Mouse (Mus musculus) liver, embryonic 16.5 days (tissue): ENCODE data around the gene Izumo1. TPM values are rescaled to one million over a fixed set of nuclear protein-coding genes. Genes with fewer than 3 reads are reported as not detected.
A peak's percentile ranks its signal among the peaks of the same experiment; 100 is the strongest.

Experiments used
- ATAC-seq: fragments of 200-750 bp; cut with Nextera tagmentation; 2 replicates; pipeline ENCODE4 v1.8.0; 2017; ENCODE audit warnings: low read depth, mild to moderate bottlenecking, moderate number of reproducible peaks, moderate library complexity
- H3K27ac ChIP-seq: fragments of 300-500 bp; sonication (generic); 2 replicates; pipeline ENCODE4 v1.5.1; 2014; ENCODE audit warnings: mild to moderate bottlenecking, low read length
- H3K27me3 ChIP-seq: fragments of 300-500 bp; sonication (generic); 2 replicates; pipeline ENCODE4 v1.6.1; 2014; ENCODE audit warnings: low read depth, low read length, mixed read lengths; ENCODE audit not compliant: control insufficient read depth, insufficient read depth
- H3K36me3 ChIP-seq: fragments of 300-500 bp; sonication (generic); 2 replicates; pipeline ENCODE4 v1.6.1; 2014; ENCODE audit warnings: mild to moderate bottlenecking; ENCODE audit not compliant: control insufficient read depth, insufficient read depth
- H3K4me1 ChIP-seq: fragments of 300-500 bp; sonication (generic); 2 replicates; pipeline ENCODE4 v1.6.1; 2014; ENCODE audit warnings: low read depth, low read length, mixed read lengths; ENCODE audit not compliant: control insufficient read depth
- H3K4me2 ChIP-seq: fragments of 300-500 bp; sonication (generic); 2 replicates; pipeline ENCODE4 v1.6.1; 2014; ENCODE audit warnings: low read depth, low read length, mixed read lengths
- H3K4me3 ChIP-seq: fragments of 300-500 bp; sonication (generic); 2 replicates; pipeline ENCODE4 v1.5.1; 2014; ENCODE audit warnings: low read depth, mild to moderate bottlenecking, low read length
- H3K9ac ChIP-seq: fragments of 300-500 bp; sonication (generic); 2 replicates; pipeline ENCODE4 v1.6.1; 2014; ENCODE audit warnings: low read depth, low read length
- H3K9me3 ChIP-seq: fragments of 300-500 bp; sonication (generic); replicated peaks from 2 replicates; pipeline ENCODE4 v1.6.1; 2016; ENCODE audit warnings: low read length; ENCODE audit not compliant: control insufficient read depth
- WGBS: fragments of 180-500 bp; shearing (Covaris S2); extraction: QIAGEN DNeasy Blood & Tissue Kit; methylation state at CpG from one replicate; pipeline ENCODE4 v1.1.7; 2014; ENCODE audit not compliant: insufficient replicate concordance; 5-methylcytosine and 5-hydroxymethylcytosine counted together
- polyA plus RNA-seq: library from polyadenylated mRNA; unstranded; fragments of >200 nt; fragmentation: Nextera tagmentation; extraction: Ambion mirVana; gene quantifications from 2 replicates; pipeline ENCODE4 v1.2.1, GENCODE M21; 2015

The Izumo1 gene
- polyA plus RNA-seq, 1 experiment from 2014 or later: 0.05 TPM

GRCm38 (mm10) chr7:45637710-45638109 lies 16.1 kb downstream of the Izumo1 start:
- Histone ChIP-seq H3K27me3 (no peaks in the 10 kb centered on the region), H3K27ac (no peak overlapping the region), H3K4me1 (no peaks in the 10 kb centered on the region; the same call in 1 of the 2 replicates), H3K36me3 (no peaks in the 10 kb centered on the region), H3K4me2 (no peak overlapping the region), H3K9ac (no peak overlapping the region), H3K4me3 (no peak overlapping the region), H3K9me3 (no peaks in the 10 kb centered on the region)
- 66% methylated on average over 6 of the region's 6 CpGs for WGBS
- no peak for ATAC-seq

GRCm38 (mm10) chr7:45638623-45639401 lies 17.2 kb downstream of the Izumo1 start:
- peak; percentile 75 for ATAC-seq
- no peaks in the 10 kb centered on the region for H3K27me3 ChIP-seq
- H3K27ac ChIP-seq: no peak overlapping the region
- H3K4me2 ChIP-seq: peak overlapping the region; percentile 6; the same call in 1 of the 2 replicates
- H3K9ac ChIP-seq: no peak overlapping the region
- no peak overlapping the region for H3K4me3 ChIP-seq
- no peaks in the 10 kb centered on the region for H3K9me3 ChIP-seq
- H3K36me3 ChIP-seq: no peaks in the 10 kb centered on the region
- H3K4me1 ChIP-seq: peaks cover 6% of the 10 kb centered on the region; the same call in 1 of the 2 replicates
- 63% methylated on average over 29 of the region's 29 CpGs for WGBS

DNA sequence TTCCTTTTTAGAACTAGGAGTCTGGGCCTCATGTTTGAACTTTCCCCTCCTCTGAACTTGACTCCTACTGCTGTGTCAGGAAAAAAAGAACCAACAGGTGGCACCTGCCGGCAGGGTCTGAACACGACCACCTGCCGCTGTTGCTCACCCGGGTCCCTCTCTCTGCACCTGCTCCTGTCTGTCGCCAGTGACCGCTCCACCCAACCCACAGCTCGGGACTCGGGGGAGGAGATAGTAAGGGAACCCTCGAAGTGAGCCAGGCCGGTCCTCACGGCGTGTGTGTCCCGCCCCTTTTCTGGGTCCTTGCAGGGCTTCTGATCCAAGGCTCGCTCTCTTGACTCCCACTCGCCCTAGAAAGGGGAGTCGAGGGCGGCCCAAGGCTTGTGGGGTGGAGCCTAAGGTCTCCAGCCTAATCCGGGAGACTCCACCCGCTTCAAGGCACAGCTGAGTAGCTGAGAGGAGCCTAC lies 18.0 kb downstream of the Izumo1 start, which contains the start of gene Mamstr:
Gene Mamstr, plus strand, starts transcription at position 417 of the 467 bp plus-strand sequence.
- Histone ChIP-seq H3K4me3 (no peak within 1 kb of the TSS), H3K9me3 (no peaks in the 10 kb centered on the region), H3K36me3 (no peaks in the 10 kb centered on the region), H3K27ac (no peak within 1 kb of the TSS), H3K27me3 (peaks cover 6% of the 10 kb centered on the region; the same call in 1 of the 2 replicates), H3K9ac (no peak within 1 kb of the TSS), H3K4me1 (peaks cover 7% of the 10 kb centered on the region; the same call in 1 of the 2 replicates), H3K4me2 (no peak within 1 kb of the TSS)
- ATAC-seq: no peak
- WGBS: 55% methylated on average over 19 of the region's 19 CpGs

DNA sequence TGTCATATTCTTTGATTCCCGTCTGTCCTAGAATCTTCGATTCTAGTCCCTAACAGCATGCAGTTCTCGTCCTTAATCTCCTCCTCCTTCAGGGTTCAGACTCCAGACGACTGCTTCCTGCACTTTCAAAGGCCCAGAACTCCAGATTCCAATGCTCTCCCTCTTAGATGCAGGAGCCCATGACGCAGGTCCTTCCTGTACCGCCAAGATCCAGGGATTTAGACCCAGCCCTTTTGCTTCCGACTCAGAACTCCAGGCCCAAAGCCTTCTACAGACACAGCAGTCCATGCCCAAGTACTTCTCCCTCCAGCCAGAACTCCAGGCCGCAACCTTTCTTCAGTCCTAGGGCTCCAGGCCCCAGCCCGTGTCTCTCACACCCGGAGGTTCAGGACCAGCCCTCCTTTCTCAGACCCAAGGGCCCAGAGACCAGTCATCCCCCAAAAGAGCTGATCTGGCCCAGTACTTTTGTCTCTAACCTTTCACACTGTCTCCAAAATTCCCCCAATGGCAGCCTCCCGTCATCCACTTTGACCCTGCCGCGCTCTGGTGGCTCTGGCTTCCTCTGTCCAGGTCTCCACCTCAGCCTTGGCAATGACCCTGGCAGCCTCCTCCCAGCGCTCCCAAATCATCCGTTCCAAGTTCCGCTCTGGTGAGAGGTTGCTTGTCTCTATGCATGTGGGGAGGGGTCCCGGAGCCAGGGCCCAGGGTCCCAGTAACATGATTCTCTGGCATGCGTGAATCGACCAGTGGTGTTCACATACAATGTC lies 18.8 kb downstream of the Izumo1 start:
- H3K4me2 ChIP-seq: no peak overlapping the region
- H3K9ac ChIP-seq: no peak overlapping the region
- 68% methylated on average over 19 of the region's 19 CpGs for whole genome bisulfite sequencing
- no peak overlapping the region for H3K27ac ChIP-seq
- no peak for ATAC-seq
- no peaks in the 10 kb centered on the region for H3K36me3 ChIP-seq
- no peak overlapping the region for H3K4me3 ChIP-seq
- no peaks in the 10 kb centered on the region for H3K9me3 ChIP-seq
- H3K4me1 ChIP-seq: peaks cover 7% of the 10 kb centered on the region; the same call in 1 of the 2 replicates
- H3K27me3 ChIP-seq: peaks cover 6% of the 10 kb centered on the region; the same call in 1 of the 2 replicates

GRCm38 (mm10) chr7:45641391-45642040 lies 19.9 kb downstream of the Izumo1 start:
- no peak overlapping the region for H3K4me2 ChIP-seq
- no peaks in the 10 kb centered on the region for H3K36me3 ChIP-seq
- H3K27ac ChIP-seq: no peak overlapping the region
- ATAC-seq: no peak
- no peak overlapping the region for H3K9ac ChIP-seq
- H3K4me3 ChIP-seq: no peak overlapping the region
- peaks cover 6% of the 10 kb centered on the region; the same call in 1 of the 2 replicates for H3K27me3 ChIP-seq
- 58% methylated on average over 17 of the region's 17 CpGs for WGBS
- peaks cover 7% of the 10 kb centered on the region; the same call in 1 of the 2 replicates for H3K4me1 ChIP-seq
- no peaks in the 10 kb centered on the region for H3K9me3 ChIP-seq

DNA sequence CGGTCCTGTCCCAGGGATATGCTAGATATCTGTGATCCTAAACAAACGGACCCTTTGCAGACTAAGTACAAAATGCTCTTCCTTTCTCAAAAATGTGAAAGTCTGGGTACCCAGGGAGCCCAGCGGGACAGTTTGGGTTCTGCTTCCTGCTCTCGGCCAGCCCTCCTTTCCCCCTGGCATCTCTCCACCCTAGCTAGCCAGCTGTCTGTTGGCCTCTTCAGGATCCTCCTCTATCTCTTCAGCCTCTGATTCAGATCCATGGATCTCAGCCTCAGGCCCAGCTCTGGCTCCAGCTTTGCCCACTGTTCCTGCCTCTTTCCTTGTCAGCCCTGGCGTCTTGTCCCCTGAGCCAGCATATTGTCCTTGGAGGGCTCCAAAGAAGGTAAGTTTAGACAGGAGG lies 20.5 kb downstream of the Izumo1 start:
- Histone ChIP-seq H3K9me3 (no peaks in the 10 kb centered on the region), H3K4me3 (no peak overlapping the region), H3K36me3 (no peaks in the 10 kb centered on the region), H3K27me3 (peaks cover 6% of the 10 kb centered on the region; the same call in 1 of the 2 replicates), H3K4me1 (peaks cover 7% of the 10 kb centered on the region; the same call in 1 of the 2 replicates), H3K27ac (no peak overlapping the region), H3K9ac (no peak overlapping the region), H3K4me2 (no peak overlapping the region)
- 67% methylated on average over 5 of the region's 5 CpGs for WGBS
- no peak for ATAC-seq

DNA sequence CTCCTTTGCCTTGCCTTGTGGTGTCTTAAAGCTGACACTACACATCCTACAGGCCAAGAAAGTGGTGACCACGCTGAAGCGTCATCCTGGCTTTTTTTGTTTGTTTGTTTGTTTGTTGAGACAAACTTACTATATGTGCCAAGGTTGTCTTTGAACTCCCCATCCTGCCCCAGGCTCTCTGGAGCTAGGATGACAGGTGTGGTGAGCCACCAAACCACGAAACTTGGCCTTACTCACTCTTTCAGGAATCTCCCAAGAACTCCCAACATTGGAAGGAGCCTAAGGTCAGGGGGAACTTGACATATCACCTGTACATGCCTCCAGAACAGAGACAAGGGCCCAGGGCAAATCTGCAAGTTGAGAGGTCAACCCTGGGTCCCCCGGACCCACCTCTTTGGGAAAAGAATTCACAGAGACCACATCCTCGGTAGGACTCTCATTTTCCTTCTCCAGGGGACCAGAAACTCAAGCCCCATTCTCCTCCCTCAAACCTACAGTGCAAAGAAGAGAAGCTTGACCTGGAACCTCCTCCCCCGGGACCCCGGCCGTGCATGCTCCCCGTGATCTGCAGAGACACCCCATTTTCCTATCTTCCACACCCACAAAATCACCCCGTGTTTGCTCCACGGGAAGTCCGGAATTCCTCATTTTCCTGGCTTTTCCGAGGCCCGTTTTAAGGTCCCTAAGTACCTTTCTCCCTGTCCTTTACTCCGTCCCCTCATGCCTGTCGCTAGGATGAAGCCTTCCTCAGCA lies 21.1 kb downstream of the Izumo1 start:
- Histone ChIP-seq H3K4me1 (peaks cover 7% of the 10 kb centered on the region; the same call in 1 of the 2 replicates), H3K9ac (peak overlapping the region; percentile 13; the same call in 1 of the 2 replicates), H3K4me3 (peak overlapping the region; percentile 43), H3K9me3 (no peaks in the 10 kb centered on the region), H3K27me3 (peaks cover 6% of the 10 kb centered on the region; the same call in 1 of the 2 replicates), H3K36me3 (no peaks in the 10 kb centered on the region), H3K4me2 (peak overlapping the region; percentile 56), H3K27ac (no peak overlapping the region)
- WGBS: 31% methylated on average over 16 of the region's 16 CpGs
- no peak for ATAC-seq
